Mouse (Mus musculus) 416B (cell line): Measurements from ENCODE around the gene Fignl1.

Source experiments
- DNase-seq: peaks from one replicate; pipeline ENCODE4 v3.0.0; 2011; ENCODE audit warnings: low read depth

Gene Fignl1

GRCm38 (mm10) chr11:11766105-11766504 is 42.7 kb downstream of the Fignl1 start:
- peak; percentile 92 for DNase-seq

GRCm38 (mm10) chr11:11765414-11765813 is 43.3 kb downstream of the Fignl1 start:
- DNase-seq, result peak; percentile 32

- peak; percentile 89 for DNase-seq
These were observed 45.5 kb downstream of the Fignl1 start for GRCm38 (mm10) chr11:11763211-11763666.

GRCm38 (mm10) chr11:11758883-11759282 is 49.9 kb downstream of the Fignl1 start:
- no peak for DNase-seq

- no peak for DNase-seq
These were observed 50.6 kb downstream of the Fignl1 start for GRCm38 (mm10) chr11:11758121-11758520.

- no peak for DNase-seq
These were observed 55.9 kb downstream of the Fignl1 start for GRCm38 (mm10) chr11:11752859-11753258.

GRCm38 (mm10) chr11:11751091-11751490 is 57.7 kb downstream of the Fignl1 start:
- DNase-seq, result no peak

GRCm38 (mm10) chr11:11744222-11744621 is 64.5 kb downstream of the Fignl1 start:
- no peak for DNase-seq

GRCm38 (mm10) chr11:11742626-11743025 is 66.1 kb downstream of the Fignl1 start:
- peak; percentile 89 for DNase-seq

- DNase-seq, result peak; percentile 68
These were observed 67.2 kb downstream of the Fignl1 start for GRCm38 (mm10) chr11:11741574-11741973.

- DNase-seq, result no peak
These were observed 68.2 kb downstream of the Fignl1 start for GRCm38 (mm10) chr11:11740603-11741002.

- DNase-seq, result peak; percentile 29
These were observed 69.7 kb downstream of the Fignl1 start for GRCm38 (mm10) chr11:11739054-11739453.

- no peak for DNase-seq
These were observed 71.2 kb downstream of the Fignl1 start for GRCm38 (mm10) chr11:11737562-11737961.
